Mouse (Mus musculus) stomach, postnatal 0 days (tissue): ENCODE measurements at regions not wholly inside any gene's neighbourhood (a gene's known extent, or its start where the extent isn't known, plus 50 kb on each side); places are given as distances from the start of the nearest gene placed in this dataset.
A peak's percentile ranks its signal among the peaks of the same experiment; 100 is the strongest.
"Not testable (repeated sequence)": the region's sequence is repeated elsewhere in the genome, so short reads cannot be mapped to it uniquely, and the experiment has no call there.

Source experiments
- ATAC-seq: fragments of 200-750 bp; cut with Nextera tagmentation; 2 replicates; pipeline ENCODE4 v1.8.0; 2017; ENCODE audit not compliant: low FRiP score, low TSS enrichment
- DNase-seq: peaks from one replicate; pipeline ENCODE4 v3.0.0-alpha.2; 2016; ENCODE audit warnings: low spot score
- H3K27ac ChIP-seq: fragments of 300-500 bp; sonication (generic); replicated peaks from 2 replicates; pipeline ENCODE4 v1.5.1; 2014; ENCODE audit warnings: mild to moderate bottlenecking, control low read depth
- H3K27me3 ChIP-seq: fragments of 300-500 bp; sonication (generic); 2 replicates; pipeline ENCODE4 v1.6.1; 2014; ENCODE audit warnings: low read length; ENCODE audit not compliant: control insufficient read depth, insufficient read depth
- H3K36me3 ChIP-seq: fragments of 300-500 bp; sonication (generic); 2 replicates; pipeline ENCODE4 v1.6.1; 2014; ENCODE audit warnings: low read length, mixed read lengths; ENCODE audit not compliant: control insufficient read depth, insufficient read depth
- H3K4me1 ChIP-seq: fragments of 300-500 bp; sonication (generic); replicated peaks from 2 replicates; pipeline ENCODE4 v1.6.1; 2014; ENCODE audit warnings: antibody characterized with exemption; ENCODE audit not compliant: control insufficient read depth, insufficient read depth
- H3K4me2 ChIP-seq: fragments of 300-500 bp; sonication (generic); replicated peaks from 2 replicates; pipeline ENCODE4 v1.6.1; 2014; ENCODE audit warnings: low read depth, mild to moderate bottlenecking, control low read depth, moderate library complexity
- H3K4me3 ChIP-seq: fragments of 300-500 bp; sonication (generic); 2 replicates; pipeline ENCODE4 v1.5.1; 2014; ENCODE audit warnings: low read depth, low read length, control low read depth
- H3K9ac ChIP-seq: fragments of 300-500 bp; sonication (generic); 2 replicates; pipeline ENCODE4 v1.6.1; 2014; ENCODE audit warnings: mild to moderate bottlenecking, low read length, control low read depth, mixed read lengths
- H3K9me3 ChIP-seq: fragments of 300-500 bp; sonication (generic); 2 replicates; pipeline ENCODE4 v1.6.1; 2016; ENCODE audit warnings: low read length; ENCODE audit not compliant: control insufficient read depth
- CTCF ChIP-seq: IDR thresholded peaks from 2 replicates; pipeline ENCODE4 v1.5.1; 2016; ENCODE audit warnings: antibody characterized with exemption, low read depth, mild to moderate bottlenecking, moderate library complexity
- EP300 ChIP-seq: optimal IDR thresholded peaks from 2 replicates; pipeline ENCODE3; 2016; ENCODE audit warnings: antibody characterized with exemption
- WGBS: fragments of 180-500 bp; shearing (Covaris S2); extraction: QIAGEN DNeasy Blood & Tissue Kit; methylation state at CpG from one replicate; pipeline ENCODE4 v1.1.7; 2014; 5-methylcytosine and 5-hydroxymethylcytosine counted together

DNA sequence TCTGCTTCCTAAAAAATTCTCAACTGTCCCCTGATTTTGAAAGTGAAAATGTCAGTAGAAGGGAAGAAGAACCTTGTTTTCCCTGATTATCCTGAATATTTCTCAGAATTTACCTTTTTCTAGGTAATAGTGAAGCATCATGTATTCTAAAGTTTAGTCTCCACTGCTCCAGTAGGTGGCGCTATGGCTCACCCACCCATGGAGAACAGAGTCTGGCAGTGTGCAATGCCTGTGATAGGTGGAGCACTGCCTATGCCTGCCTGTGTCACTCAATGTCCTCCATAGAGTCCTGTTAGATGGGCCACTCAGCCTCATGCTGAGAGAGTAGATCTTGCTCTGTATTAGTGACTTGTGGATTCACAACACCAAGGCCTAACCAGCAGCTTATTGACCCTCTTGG is 218.4 kb downstream of the Gm906 start:
- no peak for TF ChIP-seq EP300
- TF ChIP-seq CTCF, result peak; percentile 57
- Histone ChIP-seq H3K4me2 (no peak overlapping the region), H3K4me1 (no peaks in the 10 kb centered on the region), H3K9ac (no peak overlapping the region), H3K27ac (no peak overlapping the region), H3K27me3 (no peaks in the 10 kb centered on the region), H3K4me3 (no peak overlapping the region), H3K36me3 (no peaks in the 10 kb centered on the region), H3K9me3 (no peaks in the 10 kb centered on the region)
- DNase-seq (peak; percentile 15), ATAC-seq (no peak)
- 45% methylated on average over 1 of the region's 1 CpGs for WGBS

DNA sequence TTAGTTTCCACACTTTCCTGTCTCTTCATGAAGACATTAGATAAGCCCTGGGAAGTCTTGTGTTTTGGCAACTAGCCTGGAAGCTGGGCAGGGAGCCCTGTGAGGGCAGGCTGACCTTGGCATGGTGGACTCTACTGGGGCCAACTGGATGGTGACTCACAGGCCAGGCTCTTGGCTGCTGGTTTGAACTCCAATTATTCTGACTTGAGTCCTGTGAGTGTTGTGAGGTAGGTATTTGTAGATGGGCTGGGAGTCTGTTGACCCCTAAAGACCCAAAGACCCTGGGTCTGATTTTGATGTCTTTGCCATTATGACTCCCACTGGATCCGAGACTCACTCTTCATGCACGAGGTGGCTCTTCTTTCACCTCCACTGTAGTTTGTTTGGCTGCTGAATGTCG is 208.9 kb upstream of the Gm30302 start:
- not testable (repeated sequence) for H3K4me3 ChIP-seq, H3K4me2 ChIP-seq, DNase-seq, H3K27ac ChIP-seq, H3K4me1 ChIP-seq, ATAC-seq, H3K36me3 ChIP-seq, H3K9ac ChIP-seq, H3K9me3 ChIP-seq, H3K27me3 ChIP-seq
- WGBS, result 77% methylated on average over 2 of the region's 3 CpGs

- not testable (repeated sequence) for DNase-seq, H3K27ac ChIP-seq, H3K9me3 ChIP-seq, H3K9ac ChIP-seq, H3K4me2 ChIP-seq, H3K36me3 ChIP-seq, H3K27me3 ChIP-seq, H3K4me1 ChIP-seq, H3K4me3 ChIP-seq, ATAC-seq
- 48% methylated on average over 3 of the region's 4 CpGs for WGBS
These were observed 167.3 kb upstream of the Gm30302 start for GRCm38 (mm10) chr13:49966072-49966471.

DNA sequence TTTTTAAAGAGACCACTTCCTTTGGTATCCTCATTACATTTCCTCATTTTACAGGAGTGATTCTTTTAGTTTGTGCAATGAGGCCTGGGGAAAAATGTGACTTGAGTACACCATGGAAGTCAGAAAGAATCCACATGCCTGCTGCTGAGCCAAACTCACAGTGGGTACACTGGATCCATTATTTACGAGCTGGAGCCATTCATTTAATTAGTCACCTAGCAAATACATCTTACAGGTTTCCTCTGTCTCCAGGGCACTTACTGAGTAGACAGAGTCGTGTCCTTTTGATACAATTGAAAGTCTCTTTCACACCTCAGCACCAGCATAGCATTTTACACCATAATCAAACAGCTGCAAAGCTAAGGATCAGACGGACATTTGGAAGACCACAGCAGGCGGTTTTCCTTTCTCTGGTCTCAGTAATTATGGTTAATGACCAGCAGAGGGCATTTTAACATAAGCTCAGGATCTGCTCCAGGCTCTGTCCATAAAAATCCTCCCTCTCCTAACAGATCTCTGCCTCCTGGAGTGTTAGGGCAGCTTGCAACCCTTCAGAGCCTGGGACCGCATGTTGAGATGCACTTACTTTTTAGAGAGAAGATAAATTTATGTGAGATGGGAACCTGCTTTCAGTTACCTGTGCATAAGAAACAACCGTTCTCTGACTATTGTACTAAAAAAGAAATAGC is 159.3 kb upstream of the Gm30302 start:
- H3K36me3 ChIP-seq, H3K4me3 ChIP-seq, H3K27me3 ChIP-seq, H3K4me2 ChIP-seq, H3K9me3 ChIP-seq, H3K27ac ChIP-seq, H3K9ac ChIP-seq, H3K4me1 ChIP-seq, DNase-seq, ATAC-seq: not testable (repeated sequence)
- TF ChIP-seq CTCF, result peak; percentile 52
- 23% methylated on average over 5 of the region's 6 CpGs for WGBS

DNA sequence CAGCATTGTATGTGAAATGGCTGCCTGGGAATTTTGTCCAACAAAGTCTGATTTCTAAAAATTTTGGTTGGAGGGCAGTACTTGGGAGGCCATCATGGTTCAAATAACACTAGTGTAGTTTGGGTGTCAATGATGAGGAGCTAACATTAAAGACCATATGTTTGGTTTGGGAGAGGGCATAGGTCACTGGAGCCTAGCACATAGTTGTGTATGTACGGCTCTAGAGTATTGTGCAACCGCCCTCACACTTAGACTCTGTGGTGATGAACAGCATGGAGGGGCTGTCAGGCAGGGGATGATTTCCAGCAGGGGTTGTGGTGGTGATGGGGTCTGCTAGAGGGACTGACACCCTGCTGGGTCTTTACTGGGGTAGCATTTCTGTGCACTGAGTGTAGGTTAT is 117.0 kb upstream of the Gm30302 start:
- Histone ChIP-seq H3K4me1 (no peaks in the 10 kb centered on the region), H3K9ac (no peak overlapping the region), H3K27ac (no peak overlapping the region), H3K27me3 (no peaks in the 10 kb centered on the region), H3K9me3 (no peaks in the 10 kb centered on the region), H3K4me3 (no peak overlapping the region), H3K4me2 (no peak overlapping the region), H3K36me3 (no peaks in the 10 kb centered on the region)
- DNase-seq, result no peak
- WGBS, result 98% methylated on average over 2 of the region's 2 CpGs
- TF ChIP-seq CTCF, result no peak
- no peak for TF ChIP-seq EP300
- ATAC-seq, result no peak
